Mouse (Mus musculus) liver, adult 2 months (tissue): ENCODE measurements around the gene Grifin.

Experiments used
- CTCF ChIP-seq: fragments of 200-500 bp; IDR thresholded peaks from 2 replicates; pipeline ENCODE4 v1.5.1; 2011; ENCODE audit warnings: low read depth, low read length, control low read depth
- POLR2A ChIP-seq: fragments of 200-500 bp; IDR thresholded peaks from 2 replicates; pipeline ENCODE4 v1.6.1; 2011; ENCODE audit warnings: low read length, control low read depth; ENCODE audit not compliant: insufficient read depth; ENCODE audit errors: extremely low read depth

GRCm38 (mm10) chr5:140614141-140614540, 49.3 kb upstream of the Grifin start:
- no peak for TF ChIP-seq CTCF
- no peak for TF ChIP-seq POLR2A
